Mouse (Mus musculus): ENCODE measurements around the gene Bet1. TPM values are rescaled to one million over a fixed set of nuclear protein-coding genes. Genes with fewer than 3 reads are reported as not detected.

Bet1 gene
- total RNA-seq (2017): 49.0 and 52.5 TPM in 2 replicates

DNA sequence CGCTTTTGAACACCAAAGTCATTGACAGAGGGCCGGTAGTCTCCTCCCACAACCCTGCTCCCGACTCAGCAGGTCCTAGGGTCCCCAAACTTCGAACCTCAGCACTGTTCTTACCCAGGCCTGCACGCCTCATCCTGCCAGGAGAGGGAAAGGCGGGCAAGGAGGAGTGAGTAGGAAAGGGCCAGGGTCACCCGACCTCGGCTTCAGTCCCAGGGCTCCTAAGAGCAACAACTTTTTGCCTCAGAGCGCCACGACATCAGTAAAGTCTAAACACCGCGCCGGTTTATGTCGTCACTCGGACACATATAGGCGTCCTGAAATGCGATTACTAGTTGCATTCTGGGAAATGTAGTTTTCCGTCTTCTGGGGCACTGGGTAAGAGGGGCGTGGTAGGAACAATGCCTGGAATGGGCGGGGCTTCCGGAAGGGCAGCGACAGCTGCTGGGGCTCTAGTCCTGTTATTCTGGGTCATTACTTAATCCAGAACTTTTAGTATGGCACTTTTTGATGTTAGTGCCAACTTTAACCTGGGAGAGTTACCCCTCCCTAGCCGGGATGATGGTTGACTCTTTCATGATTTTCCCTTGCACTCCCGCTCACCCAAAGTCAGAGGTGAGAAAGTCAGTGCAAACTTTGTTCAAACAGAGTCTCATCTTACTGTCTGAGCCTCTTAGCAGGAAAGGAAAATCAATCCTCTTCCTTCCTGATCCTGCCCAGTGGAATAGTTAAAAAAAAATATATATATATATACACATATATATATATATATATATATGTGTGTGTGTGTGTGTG lies at the start of gene Bet1:
Gene Bet1 (minus strand): TSS at position 310 of the 792 bp plus-strand sequence.
- peak; percentile 98 to 100 for ATAC-seq (replicated peaks in 1 of 2; ENCODE audit: insufficient read depth in 1 of 2, low FRiP score in 2 of 2, low TSS enrichment in 1 of 2, low read depth in 1 of 2, poor library complexity in 2 of 2, severe bottlenecking in 2 of 2)

DNA sequence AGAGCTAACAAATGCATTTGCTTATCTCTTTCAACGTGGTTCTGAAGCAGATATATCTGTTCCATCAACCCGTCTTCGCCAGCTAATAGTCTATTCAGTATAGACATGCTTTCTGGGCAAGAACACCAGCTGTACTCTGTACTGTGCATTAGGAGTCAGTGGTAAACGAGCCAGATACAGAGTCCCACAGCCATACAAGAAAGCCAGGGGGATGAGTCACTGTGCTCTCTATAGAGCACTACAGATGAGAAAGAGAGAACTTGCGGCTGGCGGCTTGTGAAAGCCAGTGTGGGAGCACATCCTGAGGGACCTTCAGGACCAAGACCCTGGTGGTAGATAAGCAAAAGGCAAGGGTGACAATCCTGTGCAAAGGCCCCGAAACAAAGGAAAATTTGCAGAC lies 45.5 kb upstream of the Bet1 start:
- ATAC-seq (replicated peaks in 1 of 2; ENCODE audit: insufficient read depth in 1 of 2, low FRiP score in 2 of 2, low TSS enrichment in 1 of 2, low read depth in 1 of 2, poor library complexity in 2 of 2, severe bottlenecking in 2 of 2): no peak

DNA sequence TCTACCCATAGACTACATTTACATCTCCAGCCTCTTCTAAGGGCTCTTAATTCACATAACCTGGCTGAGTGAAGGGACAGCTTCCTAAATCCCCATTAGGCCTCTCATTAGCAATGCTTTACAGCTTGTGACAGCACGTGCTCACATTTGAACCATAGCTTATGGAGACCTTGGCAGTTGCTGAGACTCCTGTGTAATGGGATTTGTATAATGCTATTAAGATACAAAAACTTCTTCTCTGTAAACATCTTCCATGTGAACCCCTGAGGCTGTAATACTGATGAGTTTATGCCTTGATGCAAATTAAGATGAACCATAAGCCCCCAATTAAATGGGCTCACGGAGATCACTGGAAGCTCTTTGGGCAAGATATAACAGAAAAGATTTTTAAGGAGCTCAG lies 44.4 kb upstream of the Bet1 start:
- ATAC-seq (replicated peaks in 1 of 2; ENCODE audit: insufficient read depth in 1 of 2, low FRiP score in 2 of 2, low TSS enrichment in 1 of 2, low read depth in 1 of 2, poor library complexity in 2 of 2, severe bottlenecking in 2 of 2): no peak

DNA sequence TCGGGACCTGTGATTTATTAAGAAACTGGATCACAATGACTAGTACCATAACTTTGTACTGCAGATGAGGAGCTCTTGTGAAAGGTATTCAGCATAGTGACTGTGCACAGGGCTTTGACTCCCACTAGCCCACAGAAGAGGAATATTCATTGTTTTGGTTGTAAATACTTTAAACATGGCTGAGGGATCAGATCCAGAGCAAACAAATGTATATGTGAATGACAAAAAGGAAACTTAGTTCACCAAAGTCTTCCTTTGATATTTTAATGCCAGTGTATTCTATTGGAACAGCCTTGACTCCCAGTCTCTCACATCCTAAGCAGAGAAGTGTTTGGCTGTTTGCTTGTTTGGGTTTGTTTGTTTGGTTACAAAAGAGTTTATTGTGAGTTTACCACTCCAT lies 31.8 kb upstream of the Bet1 start:
- no peak for ATAC-seq (replicated peaks in 1 of 2; ENCODE audit: insufficient read depth in 1 of 2, low FRiP score in 2 of 2, low TSS enrichment in 1 of 2, low read depth in 1 of 2, poor library complexity in 2 of 2, severe bottlenecking in 2 of 2)

DNA sequence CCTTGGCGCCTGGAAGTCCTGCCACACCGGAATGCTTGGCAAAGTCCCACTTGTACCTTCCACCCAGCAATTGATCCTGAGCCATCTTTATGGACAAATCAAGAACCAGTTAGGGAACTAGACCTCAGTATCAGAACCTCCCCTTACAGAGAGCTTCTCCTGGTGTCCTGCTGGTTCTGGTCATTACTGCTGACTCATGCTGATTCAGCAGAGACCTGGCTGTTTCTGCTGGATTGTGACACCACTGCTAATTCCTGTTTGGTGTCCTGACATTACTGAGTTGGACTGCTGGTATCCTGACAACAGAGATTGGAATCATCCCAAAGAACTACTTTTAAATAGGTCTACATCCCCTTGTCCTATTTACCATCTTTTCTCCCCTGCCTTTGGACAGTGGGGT lies 3.7 kb upstream of the Bet1 start:
- no peak for ATAC-seq (replicated peaks in 1 of 2; ENCODE audit: insufficient read depth in 1 of 2, low FRiP score in 2 of 2, low TSS enrichment in 1 of 2, low read depth in 1 of 2, poor library complexity in 2 of 2, severe bottlenecking in 2 of 2)

DNA sequence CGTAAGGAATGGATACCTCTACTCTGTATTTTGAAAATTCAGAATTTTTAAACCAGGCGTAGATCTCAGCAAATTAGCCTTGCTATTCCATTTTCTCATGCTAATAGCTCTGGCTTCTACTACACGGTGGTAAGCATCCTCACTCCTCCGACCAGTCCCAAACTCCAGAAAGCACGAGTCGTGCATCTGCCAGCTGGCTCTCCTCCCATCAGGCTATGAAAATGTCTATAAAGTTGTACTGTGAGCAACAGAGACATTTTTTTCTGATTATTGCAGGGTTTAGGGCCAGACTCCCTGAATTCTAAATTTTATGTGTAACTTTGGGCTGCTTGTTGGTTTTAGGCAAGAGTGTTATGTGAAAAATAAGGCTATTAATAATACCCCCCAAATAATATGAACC lies 14.5 kb downstream of the Bet1 start:
- no peak for ATAC-seq (replicated peaks in 1 of 2; ENCODE audit: insufficient read depth in 1 of 2, low FRiP score in 2 of 2, low TSS enrichment in 1 of 2, low read depth in 1 of 2, poor library complexity in 2 of 2, severe bottlenecking in 2 of 2)

DNA sequence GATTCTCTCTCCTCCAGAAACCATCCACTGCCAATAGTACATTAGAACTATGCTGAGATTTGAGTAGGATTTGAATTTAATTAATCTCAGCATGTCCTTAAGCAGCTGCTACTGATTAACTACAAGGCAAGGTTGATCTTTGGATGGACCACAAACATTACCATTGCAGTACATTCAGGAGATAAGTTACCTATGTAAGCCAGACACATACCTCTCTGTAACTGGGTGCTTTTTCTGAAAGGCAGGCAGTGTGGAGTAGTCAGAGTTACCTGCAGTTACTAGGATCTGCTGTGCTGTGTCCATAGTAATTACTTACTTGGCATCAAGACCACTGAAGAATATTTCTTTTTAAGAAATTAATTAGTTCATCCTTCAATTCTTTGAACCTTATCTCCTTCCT lies 17.1 kb downstream of the Bet1 start:
- no peak for ATAC-seq (replicated peaks in 1 of 2; ENCODE audit: insufficient read depth in 1 of 2, low FRiP score in 2 of 2, low TSS enrichment in 1 of 2, low read depth in 1 of 2, poor library complexity in 2 of 2, severe bottlenecking in 2 of 2)

DNA sequence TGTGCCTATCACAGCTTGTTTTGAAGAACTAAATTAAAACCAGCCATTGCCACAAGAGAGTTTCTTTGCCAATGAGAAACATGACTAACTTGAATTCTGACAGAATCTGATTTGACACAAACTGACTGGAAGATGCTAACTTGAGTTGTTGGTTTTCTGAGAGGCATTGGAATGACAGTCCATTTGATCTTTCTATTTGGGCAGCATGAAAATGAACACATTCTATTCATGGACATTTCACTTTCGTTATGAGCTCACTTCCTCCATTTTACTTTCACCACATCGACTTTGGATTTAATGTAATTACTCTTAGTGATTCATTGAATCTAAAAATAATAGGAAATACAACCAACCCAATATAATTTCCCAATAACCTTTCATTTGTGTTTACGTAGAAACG lies 32.4 kb downstream of the Bet1 start:
- ATAC-seq (replicated peaks in 1 of 2; ENCODE audit: insufficient read depth in 1 of 2, low FRiP score in 2 of 2, low TSS enrichment in 1 of 2, low read depth in 1 of 2, poor library complexity in 2 of 2, severe bottlenecking in 2 of 2): no peak

DNA sequence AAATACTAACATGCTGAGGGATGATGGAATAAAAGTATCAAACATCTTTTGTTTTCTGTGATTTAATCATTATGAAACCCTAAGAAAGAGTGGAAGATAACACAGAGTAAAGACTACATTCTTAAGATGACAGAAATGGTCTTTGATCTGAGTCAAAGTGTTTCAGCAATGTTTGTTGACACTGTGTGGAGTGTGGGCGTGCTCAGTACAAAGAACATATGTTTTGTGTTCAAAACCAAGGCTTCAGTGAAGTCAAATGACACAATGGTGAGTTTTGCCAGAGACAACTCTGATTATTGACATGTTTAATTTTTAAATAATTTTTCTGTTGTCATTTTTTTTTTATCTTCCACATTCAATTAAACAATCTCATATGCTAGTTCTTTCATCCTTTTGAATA lies 33.9 kb downstream of the Bet1 start:
- no peak for ATAC-seq (replicated peaks in 1 of 2; ENCODE audit: insufficient read depth in 1 of 2, low FRiP score in 2 of 2, low TSS enrichment in 1 of 2, low read depth in 1 of 2, poor library complexity in 2 of 2, severe bottlenecking in 2 of 2)

DNA sequence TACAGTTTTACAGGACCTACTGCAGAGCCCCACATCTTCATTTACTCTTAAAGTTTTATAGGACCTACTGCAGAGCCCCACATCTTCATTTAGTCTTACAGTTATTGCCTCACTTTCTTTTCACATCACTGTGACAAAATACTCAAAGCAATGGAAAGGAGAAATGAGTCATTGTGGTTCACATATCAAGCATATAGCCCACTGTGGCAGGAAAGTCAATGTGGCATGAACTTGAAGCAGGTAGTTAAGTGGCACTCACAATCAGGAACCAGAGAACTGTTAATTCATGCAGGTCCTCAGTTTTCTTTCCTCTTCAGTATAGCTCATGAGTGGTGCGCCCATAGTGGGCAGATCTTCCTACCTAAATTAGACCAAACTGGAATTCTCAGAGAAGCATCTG lies 39.6 kb downstream of the Bet1 start:
- peak; percentile 53 to 65; a peak in 3 of 4 replicates for ATAC-seq (replicated peaks in 1 of 2; ENCODE audit: insufficient read depth in 1 of 2, low FRiP score in 2 of 2, low TSS enrichment in 1 of 2, low read depth in 1 of 2, poor library complexity in 2 of 2, severe bottlenecking in 2 of 2)

DNA sequence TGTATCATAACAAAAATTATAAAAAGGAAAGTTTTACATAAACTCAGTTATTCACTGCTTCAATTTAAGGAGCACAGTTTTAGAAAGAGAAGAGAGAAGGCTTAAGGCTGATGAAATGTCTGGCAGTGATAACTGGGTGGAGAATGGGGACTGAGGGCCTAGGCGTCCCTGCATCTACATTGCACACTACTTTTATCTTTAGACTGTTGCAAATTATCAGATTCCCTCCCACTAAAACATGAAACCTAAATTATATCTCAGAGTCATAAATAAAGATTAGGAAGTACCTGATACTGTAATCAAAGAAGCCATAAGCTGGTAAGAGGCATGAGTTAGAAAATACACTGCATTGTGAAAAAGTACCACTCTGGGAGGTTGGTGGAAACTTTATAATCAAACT lies 45.0 kb downstream of the Bet1 start:
- no peak for ATAC-seq (replicated peaks in 1 of 2; ENCODE audit: insufficient read depth in 1 of 2, low FRiP score in 2 of 2, low TSS enrichment in 1 of 2, low read depth in 1 of 2, poor library complexity in 2 of 2, severe bottlenecking in 2 of 2)

DNA sequence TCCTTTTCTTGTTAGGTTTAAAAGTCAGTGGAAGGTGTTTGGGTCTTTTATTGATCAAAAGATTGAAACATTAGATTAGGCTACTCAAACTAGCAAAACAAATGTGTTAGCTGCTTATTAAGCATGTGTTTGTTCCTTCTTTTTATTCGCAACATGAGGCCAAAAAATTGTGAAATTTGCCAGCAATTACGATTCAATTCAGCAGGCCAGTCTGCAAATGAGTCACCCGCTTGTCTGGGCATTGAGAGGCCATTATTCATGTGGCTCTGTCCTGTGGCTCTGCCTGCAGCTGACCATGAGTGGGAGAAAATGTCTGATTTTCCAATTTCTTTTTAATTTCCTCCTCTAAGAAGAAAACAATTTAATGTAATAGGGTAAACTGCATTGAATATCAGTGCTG lies 55.8 kb downstream of the Bet1 start:
- no peak for ATAC-seq (replicated peaks in 1 of 2; ENCODE audit: insufficient read depth in 1 of 2, low FRiP score in 2 of 2, low TSS enrichment in 1 of 2, low read depth in 1 of 2, poor library complexity in 2 of 2, severe bottlenecking in 2 of 2)

Other genes with a start within 250 kb of the Bet1 start
- gene Tfpi2, start 98.1 kb downstream of the Bet1 start, total RNA-seq (2017): not detected in 2 replicates
- gene Gngt1, start 93.2 kb downstream of the Bet1 start, total RNA-seq (2017): not detected in 2 replicates
- 5.9 and 24.0 TPM in 2 replicates for gene Gng11, start 83.1 kb downstream of the Bet1 start, total RNA-seq (2017)

Measured in hematopoietic stem cell, adult 5-6 weeks (primary cell).